Mouse (Mus musculus) intestine, embryonic 15.5 days (tissue): ENCODE data around the gene Clspn. TPM values are rescaled to one million over a fixed set of nuclear protein-coding genes. Genes with fewer than 3 reads are reported as not detected.
"Not testable (repeated sequence)": the region's sequence is repeated elsewhere in the genome, so short reads cannot be mapped to it uniquely, and the experiment has no call there.

Experiments
- ATAC-seq: fragments of 200-750 bp; cut with Nextera tagmentation; 2 replicates; pipeline ENCODE4 v1.8.0; 2017; ENCODE audit warnings: moderate TSS enrichment, moderate library complexity
- H3K27ac ChIP-seq: fragments of 300-500 bp; sonication (generic); 2 replicates; pipeline ENCODE4 v1.5.1; 2015; ENCODE audit warnings: mild to moderate bottlenecking, inconsistent platforms
- H3K27me3 ChIP-seq: fragments of 300-500 bp; sonication (generic); replicated peaks from 2 replicates; pipeline ENCODE4 v1.6.1; 2015; ENCODE audit warnings: inconsistent platforms
- H3K36me3 ChIP-seq: fragments of 300-500 bp; sonication (generic); 2 replicates; pipeline ENCODE4 v1.6.1; 2015; ENCODE audit warnings: inconsistent platforms
- H3K4me1 ChIP-seq: fragments of 300-500 bp; sonication (generic); replicated peaks from 2 replicates; pipeline ENCODE4 v1.6.1; 2015; ENCODE audit warnings: inconsistent platforms
- H3K4me2 ChIP-seq: fragments of 300-500 bp; sonication (generic); replicated peaks from 2 replicates; pipeline ENCODE4 v1.6.1; 2015; ENCODE audit warnings: mild to moderate bottlenecking, inconsistent platforms
- H3K4me3 ChIP-seq: fragments of 300-500 bp; sonication (generic); replicated peaks from 2 replicates; pipeline ENCODE4 v1.5.1; 2015; ENCODE audit warnings: inconsistent platforms
- H3K9ac ChIP-seq: fragments of 300-500 bp; sonication (generic); 2 replicates; pipeline ENCODE4 v1.6.1; 2015; ENCODE audit warnings: inconsistent platforms
- H3K9me3 ChIP-seq: fragments of 300-500 bp; sonication (generic); 2 replicates; pipeline ENCODE4 v1.6.1; 2016; ENCODE audit warnings: inconsistent platforms
- WGBS: fragments of 180-500 bp; shearing (Covaris S2); methylation state at CpG from one replicate; pipeline ENCODE4 v1.1.7; 2015; 5-methylcytosine and 5-hydroxymethylcytosine counted together
- polyA plus RNA-seq: library from polyadenylated mRNA; unstranded; fragments of >200 nt; fragmentation: Nextera tagmentation; extraction: Ambion mirVana; gene quantifications from 2 replicates; pipeline ENCODE4 v1.2.1, GENCODE M21; 2015

The Clspn gene
- polyA plus RNA-seq: 30.0 and 33.0 TPM in 2 replicates

DNA sequence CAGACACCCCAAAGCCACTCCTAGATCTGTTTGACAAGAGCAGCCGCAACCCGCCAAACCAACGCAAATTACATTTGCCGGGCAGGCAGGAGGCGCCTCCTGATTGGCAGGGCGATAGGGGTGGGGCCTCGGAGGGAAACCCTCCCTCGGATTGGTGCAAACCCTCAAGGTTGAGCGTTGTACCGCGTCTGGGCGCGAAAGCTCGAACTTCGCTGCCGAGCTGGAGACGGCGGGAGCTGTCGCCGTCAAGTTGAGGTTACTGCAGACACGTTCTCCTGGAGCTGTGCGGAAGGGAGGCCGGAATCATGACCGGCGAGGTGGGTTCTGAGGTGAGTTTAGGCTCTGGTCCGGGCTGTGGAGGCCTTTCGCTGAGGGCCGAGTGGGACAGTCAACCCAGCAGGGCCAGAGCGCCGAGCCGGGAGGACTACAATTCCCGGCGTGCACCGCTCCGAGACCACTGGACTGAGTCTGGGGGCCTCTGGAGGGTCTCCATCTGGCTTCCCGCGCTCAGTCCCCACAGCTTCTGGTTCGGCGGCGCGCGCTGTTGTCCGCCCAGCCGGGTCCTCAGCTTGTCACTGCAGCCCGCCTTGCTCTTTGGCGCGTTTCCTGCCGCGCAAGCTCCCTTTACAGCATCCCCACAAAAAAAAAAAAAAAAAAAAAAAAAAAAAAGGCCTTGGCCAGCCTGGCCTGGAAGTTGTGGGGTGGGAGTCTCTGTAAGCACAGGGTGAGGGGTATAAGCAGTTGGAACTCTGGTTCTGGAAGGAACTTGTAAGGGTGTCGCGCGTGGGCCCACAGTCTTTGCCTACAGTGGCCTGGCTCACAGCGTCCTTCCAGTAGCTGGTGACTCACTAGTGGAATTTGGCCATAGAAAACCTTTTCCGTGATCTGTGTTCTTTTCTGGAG, at the start of gene Clspn:
Gene Clspn, plus strand, starts transcription at position 127 of the 903 bp plus-strand sequence.
- peak within 1 kb of the TSS; percentile 82 for H3K4me3 ChIP-seq
- peak within 1 kb of the TSS; percentile 81 for H3K9ac ChIP-seq
- peak within 1 kb of the TSS; percentile 69 for H3K27ac ChIP-seq
- peak within 1 kb of the TSS; percentile 71 for H3K4me2 ChIP-seq
- H3K27me3 ChIP-seq: no peaks in the 10 kb centered on the region
- no peaks in the 10 kb centered on the region for H3K9me3 ChIP-seq
- H3K4me1 ChIP-seq: 0 out of 2 replicates have a peak, but pooled peaks cover 3% of the 10 kb centered on the region
- ATAC-seq: peak; percentile 99
- peaks cover 6% of the 10 kb centered on the region for H3K36me3 ChIP-seq
- WGBS: under 1% methylated on average over 54 of the region's 54 CpGs

GRCm38 (mm10) chr4:126508110-126508899, 48.4 kb upstream of the Clspn start:
- no peak overlapping the region for H3K4me3 ChIP-seq
- no peak overlapping the region for H3K9ac ChIP-seq
- no peak overlapping the region for H3K4me2 ChIP-seq
- WGBS: 55% methylated on average over 14 of the region's 14 CpGs
- no peaks in the 10 kb centered on the region for H3K4me1 ChIP-seq
- H3K36me3 ChIP-seq: no peaks in the 10 kb centered on the region
- H3K27me3 ChIP-seq: no peaks in the 10 kb centered on the region
- H3K27ac ChIP-seq: 0 out of 2 replicates have a peak overlapping the region, but pooled peaks have one; percentile 15
- peak; percentile 92 for ATAC-seq
- no peaks in the 10 kb centered on the region for H3K9me3 ChIP-seq

DNA sequence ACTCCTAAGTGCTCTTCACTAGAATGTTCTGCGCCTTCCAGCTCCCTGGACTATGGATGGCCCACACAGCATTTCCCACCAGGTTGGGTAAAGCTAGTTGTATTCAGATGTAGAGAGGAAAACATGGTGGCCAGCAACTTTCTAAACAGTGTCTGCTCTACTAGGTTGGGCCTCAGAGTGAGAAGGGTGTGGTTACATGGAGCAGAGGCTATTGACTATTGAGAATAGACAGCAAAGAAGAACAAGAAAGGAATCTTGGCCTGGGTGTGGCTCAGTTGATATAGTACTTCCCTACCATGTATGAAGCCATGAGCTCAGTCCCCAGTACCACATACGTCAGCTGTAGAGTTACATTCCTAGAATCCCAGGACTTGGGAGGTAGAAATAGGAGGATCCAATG, 47.7 kb upstream of the Clspn start:
- Histone ChIP-seq H3K27ac (no peak overlapping the region), H3K27me3 (no peaks in the 10 kb centered on the region), H3K4me3 (no peak overlapping the region), H3K9ac (no peak overlapping the region), H3K36me3 (no peaks in the 10 kb centered on the region), H3K4me2 (no peak overlapping the region), H3K9me3 (no peaks in the 10 kb centered on the region), H3K4me1 (no peaks in the 10 kb centered on the region)
- ATAC-seq: peak; percentile 67
- 95% methylated on average over 2 of the region's 2 CpGs for WGBS

DNA sequence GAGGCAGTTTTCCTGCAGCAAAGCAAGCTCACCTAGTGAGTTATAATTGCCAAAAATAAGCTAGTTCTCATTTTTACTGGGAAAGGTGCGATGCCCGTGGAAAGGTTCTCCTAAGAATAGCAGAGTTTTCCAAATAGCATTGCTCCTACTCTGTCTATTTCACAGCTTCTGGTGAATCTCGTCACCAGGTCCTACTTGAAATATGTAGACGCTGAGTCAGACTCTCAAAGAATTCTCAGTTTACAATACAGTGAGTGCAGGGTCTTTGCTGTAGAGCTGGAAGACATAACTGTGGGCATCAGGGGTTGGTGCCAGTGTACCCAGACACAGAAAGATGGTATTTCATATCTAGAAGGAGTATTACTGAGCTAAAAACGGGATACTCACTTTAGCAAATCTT, 45.7 kb upstream of the Clspn start:
- H3K4me3 ChIP-seq: no peak overlapping the region
- H3K27me3 ChIP-seq: no peaks in the 10 kb centered on the region
- no peaks in the 10 kb centered on the region for H3K36me3 ChIP-seq
- WGBS: 87% methylated on average over 5 of the region's 5 CpGs
- H3K9me3 ChIP-seq: no peaks in the 10 kb centered on the region
- H3K4me2 ChIP-seq: no peak overlapping the region
- ATAC-seq: no peak
- H3K9ac ChIP-seq: no peak overlapping the region
- no peak overlapping the region for H3K27ac ChIP-seq
- H3K4me1 ChIP-seq: no peaks in the 10 kb centered on the region

- no peak overlapping the region for H3K4me2 ChIP-seq
- 85% methylated on average over 6 of the region's 6 CpGs for WGBS
Measured at GRCm38 (mm10) chr4:126512308-126513066, 44.2 kb upstream of the Clspn start.

DNA sequence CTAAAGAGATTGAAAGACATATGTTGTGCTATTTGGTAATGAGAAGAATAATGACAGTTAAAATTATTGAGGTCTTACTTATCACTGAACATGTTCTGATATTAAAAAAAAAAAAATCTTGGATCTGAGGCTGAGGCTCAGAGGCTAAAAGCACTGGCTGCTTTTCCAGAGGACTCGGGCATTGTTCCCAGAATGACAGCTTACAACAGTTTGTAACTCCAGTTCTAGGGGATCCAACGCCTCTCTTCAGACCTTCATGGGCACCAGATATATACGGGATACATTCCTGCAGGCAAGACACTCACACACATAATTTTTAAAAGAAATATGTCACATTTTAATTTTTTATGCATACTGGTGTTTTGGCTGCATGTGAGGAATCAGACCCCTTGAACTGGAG, 30.6 kb upstream of the Clspn start:
- ATAC-seq: no peak
- Histone ChIP-seq H3K27ac (no peak overlapping the region), H3K4me1 (no peaks in the 10 kb centered on the region), H3K4me2 (no peak overlapping the region), H3K9ac (no peak overlapping the region), H3K9me3 (no peaks in the 10 kb centered on the region), H3K4me3 (no peak overlapping the region), H3K27me3 (no peaks in the 10 kb centered on the region), H3K36me3 (no peaks in the 10 kb centered on the region)
- WGBS: 85% methylated on average over 3 of the region's 3 CpGs

More at GRCm38 (mm10) chr4:126512308-126513066, 44.2 kb upstream of the Clspn start:
- no peaks in the 10 kb centered on the region for H3K36me3 ChIP-seq
- no peaks in the 10 kb centered on the region for H3K27me3 ChIP-seq
- H3K4me3 ChIP-seq: no peak overlapping the region
- no peak for ATAC-seq
- no peaks in the 10 kb centered on the region for H3K4me1 ChIP-seq
- no peak overlapping the region for H3K9ac ChIP-seq
- H3K27ac ChIP-seq: no peak overlapping the region
- H3K9me3 ChIP-seq: no peaks in the 10 kb centered on the region

- Histone ChIP-seq H3K27ac (no peak overlapping the region), H3K27me3 (no peaks in the 10 kb centered on the region), H3K4me1 (no peaks in the 10 kb centered on the region), H3K9ac (no peak overlapping the region), H3K36me3 (no peaks in the 10 kb centered on the region), H3K9me3 (no peaks in the 10 kb centered on the region), H3K4me2 (no peak overlapping the region), H3K4me3 (no peak overlapping the region)
- WGBS: 94% methylated on average over 5 of the region's 5 CpGs
- no peak for ATAC-seq
Measured at GRCm38 (mm10) chr4:126526828-126527227, 29.9 kb upstream of the Clspn start.

DNA sequence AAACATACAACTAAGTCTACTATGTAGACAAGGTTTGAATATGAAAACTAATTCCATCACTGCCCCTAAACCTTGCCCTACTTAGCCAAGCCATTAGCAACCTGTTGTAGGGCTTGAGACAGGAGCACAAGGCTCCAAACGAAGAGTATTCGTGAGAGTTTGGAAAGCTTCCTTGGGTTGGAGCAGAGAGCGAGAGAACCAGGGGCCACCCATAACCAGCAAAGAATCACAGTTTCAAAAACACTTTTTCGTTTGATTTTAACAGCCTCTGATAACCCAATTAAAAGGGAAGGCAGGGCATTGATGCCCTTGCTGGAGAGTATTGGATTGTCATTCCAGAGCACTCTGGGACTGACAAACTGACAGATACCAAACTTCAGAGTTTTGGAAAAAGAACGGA, 24.4 kb upstream of the Clspn start:
- Histone ChIP-seq H3K36me3 (no peaks in the 10 kb centered on the region), H3K4me3 (peak overlapping the region; percentile 91), H3K4me1 (no peaks in the 10 kb centered on the region), H3K9ac (peak overlapping the region; percentile 82), H3K9me3 (no peaks in the 10 kb centered on the region), H3K27ac (no peak overlapping the region), H3K27me3 (no peaks in the 10 kb centered on the region; the same call in 1 of the 2 replicates), H3K4me2 (peak overlapping the region; percentile 95)
- 41% methylated on average over 5 of the region's 5 CpGs for WGBS
- no peak for ATAC-seq

GRCm38 (mm10) chr4:126532827-126533728, 23.7 kb upstream of the Clspn start, which contains the start of gene Ago4:
Gene Ago4 (minus strand): TSS chr4:126533472.
- peak within 1 kb of the TSS; percentile 91 for H3K4me3 ChIP-seq
- no peaks in the 10 kb centered on the region for H3K4me1 ChIP-seq
- H3K4me2 ChIP-seq: peak within 1 kb of the TSS; percentile 95
- under 1% methylated on average over 107 of the region's 120 CpGs for WGBS
- 0 out of 2 replicates have a peak within 1 kb of the TSS, but pooled peaks have one; percentile 36 for H3K27ac ChIP-seq
- no peaks in the 10 kb centered on the region for H3K36me3 ChIP-seq
- ATAC-seq: peak; percentile 92
- no peaks in the 10 kb centered on the region for H3K9me3 ChIP-seq
- H3K9ac ChIP-seq: peak within 1 kb of the TSS; percentile 82
- no peaks in the 10 kb centered on the region; the same call in 1 of the 2 replicates for H3K27me3 ChIP-seq

DNA sequence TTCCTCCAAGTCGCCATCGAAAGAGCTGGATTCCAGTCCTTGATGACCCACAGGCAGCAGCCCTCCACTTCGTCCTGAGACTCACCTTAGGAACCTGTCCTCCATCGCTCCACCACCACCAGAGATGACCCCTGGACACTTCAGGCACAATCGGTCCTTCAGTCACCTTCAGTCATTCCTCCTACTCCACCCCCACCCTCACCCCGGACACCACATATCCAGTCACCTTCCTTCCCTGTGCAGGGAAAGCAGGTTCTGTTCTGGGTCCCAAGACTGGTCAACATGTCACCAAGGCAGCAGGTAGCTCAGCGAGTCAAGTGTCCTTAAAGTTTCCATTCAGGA, 23.0 kb upstream of the Clspn start:
- H3K27ac ChIP-seq: no peak overlapping the region
- H3K9me3 ChIP-seq: no peaks in the 10 kb centered on the region
- H3K4me1 ChIP-seq: no peaks in the 10 kb centered on the region
- peak overlapping the region; percentile 95 for H3K4me2 ChIP-seq
- 9% methylated on average over 7 of the region's 7 CpGs for WGBS
- H3K27me3 ChIP-seq: no peaks in the 10 kb centered on the region; the same call in 1 of the 2 replicates
- H3K36me3 ChIP-seq: no peaks in the 10 kb centered on the region
- no peak; the same call in 1 of the 2 replicates for ATAC-seq
- H3K9ac ChIP-seq: peak overlapping the region; percentile 82
- H3K4me3 ChIP-seq: peak overlapping the region; percentile 91

DNA sequence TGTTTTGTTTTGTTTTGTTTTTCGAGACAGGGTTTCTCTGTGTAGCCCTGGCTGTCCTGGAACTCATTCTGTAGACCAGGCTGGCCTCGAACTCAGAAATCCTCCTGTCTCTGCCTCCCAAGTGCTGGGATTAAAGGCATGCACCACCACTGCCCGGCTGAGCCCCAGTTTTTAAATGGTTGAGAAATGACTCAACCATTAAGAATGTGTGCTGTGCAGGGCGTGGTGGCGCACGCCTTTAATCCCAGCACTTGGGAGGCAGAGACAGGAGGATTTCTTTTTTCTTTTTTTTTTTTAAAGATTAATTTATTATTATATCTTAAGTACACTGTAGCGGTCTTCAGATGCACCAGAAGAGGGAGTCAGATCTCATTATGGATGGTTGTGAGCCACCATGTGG, 21.1 kb upstream of the Clspn start:
- H3K9ac ChIP-seq, H3K36me3 ChIP-seq, H3K4me1 ChIP-seq, H3K27ac ChIP-seq, ATAC-seq, H3K9me3 ChIP-seq, H3K4me3 ChIP-seq, H3K27me3 ChIP-seq, H3K4me2 ChIP-seq: not testable (repeated sequence)
- 92% methylated on average over 7 of the region's 7 CpGs for WGBS
